Mouse (Mus musculus) right cerebral cortex, postnatal 36 days (tissue): ENCODE results near the gene Zcwpw1.
"Not testable (repeated sequence)": the region's sequence is repeated elsewhere in the genome, so short reads cannot be mapped to it uniquely, and the experiment has no call there.

ENCODE experiments used
- DNase-seq, 2 experiments: peaks; one replicate each; pipeline ENCODE4 v3.0.0; 2022; ENCODE audit warnings: low spot score in 2 of 2, mixed read lengths in 1 of 2

The Zcwpw1 gene

GRCm38 (mm10) chr5:137835966-137836520 lies 48.4 kb downstream of the Zcwpw1 start, which contains the start of gene Pilra:
Gene Pilra, minus strand, starts transcription at chr5:137836281.
- DNase-seq = not testable (repeated sequence)

GRCm38 (mm10) chr5:137836611-137837010 lies 49.0 kb downstream of the Zcwpw1 start:
- DNase-seq = no peak

- not testable (repeated sequence) for DNase-seq
These were observed 49.5 kb downstream of the Zcwpw1 start for GRCm38 (mm10) chr5:137837110-137837509.

GRCm38 (mm10) chr5:137850313-137850712 lies 62.7 kb downstream of the Zcwpw1 start:
- not testable (repeated sequence) for DNase-seq

- not testable (repeated sequence) for DNase-seq
These were observed 67.3 kb downstream of the Zcwpw1 start for GRCm38 (mm10) chr5:137854907-137855306.

GRCm38 (mm10) chr5:137856870-137857269 lies 69.3 kb downstream of the Zcwpw1 start:
- not testable (repeated sequence) for DNase-seq

- DNase-seq = not testable (repeated sequence)
These were observed 70.5 kb downstream of the Zcwpw1 start, which contains the start of gene Pilrb1 for GRCm38 (mm10) chr5:137857960-137858710. Gene Pilrb1, minus strand, starts transcription at chr5:137858106.

GRCm38 (mm10) chr5:137864008-137864407 lies 76.4 kb downstream of the Zcwpw1 start:
- DNase-seq = not testable (repeated sequence)

- DNase-seq = not testable (repeated sequence)
These were observed 81.0 kb downstream of the Zcwpw1 start for GRCm38 (mm10) chr5:137868600-137868999.

- DNase-seq = not testable (repeated sequence)
These were observed 84.2 kb downstream of the Zcwpw1 start, which contains the start of gene Pilrb2 for GRCm38 (mm10) chr5:137871644-137872380. Gene Pilrb2, minus strand, starts transcription at chr5:137871815.
